Mouse (Mus musculus) liver, postnatal 0 days (tissue): ENCODE results near the gene Psmb9.

Experiments
- CTCF ChIP-seq: sonication (generic); IDR thresholded peaks from 2 replicates; pipeline ENCODE4 v1.5.1; 2016; ENCODE audit warnings: antibody characterized with exemption, low read depth
- EP300 ChIP-seq: IDR thresholded peaks from 2 replicates; pipeline ENCODE4 v1.6.1; 2016; ENCODE audit warnings: antibody characterized with exemption, low read depth, mild to moderate bottlenecking

- TF ChIP-seq EP300: no peak
- TF ChIP-seq CTCF: no peak
Observed at GRCm38 (mm10) chr17:34211746-34212365, 24.3 kb upstream of the Psmb9 start.
